Mouse (Mus musculus): ENCODE measurements at regions not wholly inside any gene's neighbourhood (a gene's known extent, or its start where the extent isn't known, plus 50 kb on each side); places are given as distances from the start of the nearest gene placed in this dataset.

GRCm38 (mm10) chr17:89802148-89802547 is 108.1 kb downstream of the Gm10184 start:
- Histone ChIP-seq H3K9ac (replicated peaks; ENCODE audit: low read depth, low read length) (no peak overlapping the region), H3K4me1 (ENCODE audit: control insufficient read depth, insufficient read depth, low read length) (no peaks in the 10 kb centered on the region), H3K4me2 (ENCODE audit: low read depth, low read length) (no peak overlapping the region), H3K27me3 (ENCODE audit: control insufficient read depth, insufficient read depth, low read length) (no peaks in the 10 kb centered on the region), H3K27ac (ENCODE audit: low read depth, low read length) (no peak overlapping the region), H3K4me3 (ENCODE audit: low read depth, low read length) (no peak overlapping the region), H3K36me3 (ENCODE audit: control insufficient read depth, insufficient read depth, low read length) (no peaks in the 10 kb centered on the region), H3K9me3 (ENCODE audit: control insufficient read depth, low read length) (no peaks in the 10 kb centered on the region)
- WGBS = 88% methylated on average over 1 of the region's 1 CpGs
- no peak for ATAC-seq (ENCODE audit: low read depth)

DNA sequence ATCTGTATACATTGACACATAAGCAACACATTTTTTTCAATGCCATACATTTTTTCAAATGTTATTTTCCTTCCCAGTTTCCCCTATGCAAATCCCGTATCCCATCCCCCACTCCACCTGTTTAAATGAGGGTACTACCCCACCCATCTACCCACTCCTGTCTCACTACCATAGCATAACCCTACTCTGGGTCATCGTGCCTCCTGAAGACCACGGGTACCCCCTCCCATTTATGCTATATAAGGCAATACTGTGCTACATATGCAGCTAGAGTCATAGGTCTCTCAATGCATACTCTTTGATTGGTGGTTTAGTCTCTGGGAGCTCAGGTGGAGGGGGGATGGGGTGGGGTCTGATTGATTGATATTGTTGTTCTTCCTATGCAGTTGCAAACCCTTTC is 132.7 kb downstream of the Gm10184 start:
- ATAC-seq (ENCODE audit: low read depth) = no peak

GRCm38 (mm10) chr17:89766229-89766875 is 143.9 kb downstream of the Gm10184 start:
- Histone ChIP-seq H3K4me1 (ENCODE audit: control insufficient read depth, insufficient read depth, low read length) (no peaks in the 10 kb centered on the region), H3K4me2 (ENCODE audit: low read depth, low read length) (no peak overlapping the region), H3K9me3 (ENCODE audit: control insufficient read depth, low read length) (no peaks in the 10 kb centered on the region), H3K27ac (ENCODE audit: low read depth, low read length) (no peak overlapping the region), H3K27me3 (ENCODE audit: control insufficient read depth, insufficient read depth, low read length) (no peaks in the 10 kb centered on the region), H3K9ac (replicated peaks; ENCODE audit: low read depth, low read length) (no peak overlapping the region), H3K36me3 (ENCODE audit: control insufficient read depth, insufficient read depth, low read length) (no peaks in the 10 kb centered on the region), H3K4me3 (ENCODE audit: low read depth, low read length) (no peak overlapping the region)
- WGBS = 82% methylated on average over 1 of the region's 1 CpGs
- no peak for ATAC-seq (ENCODE audit: low read depth)

More for the DNA sequence above, 132.7 kb downstream of the Gm10184 start:
- WGBS = 92% methylated on average over 3 of the region's 3 CpGs
- no peaks in the 10 kb centered on the region for H3K4me1 ChIP-seq (ENCODE audit: control insufficient read depth, insufficient read depth, low read length)
- no peak overlapping the region for H3K4me3 ChIP-seq (ENCODE audit: low read depth, low read length)
- no peaks in the 10 kb centered on the region for H3K36me3 ChIP-seq (ENCODE audit: control insufficient read depth, insufficient read depth, low read length)
- no peaks in the 10 kb centered on the region for H3K27me3 ChIP-seq (ENCODE audit: control insufficient read depth, insufficient read depth, low read length)
- H3K9ac ChIP-seq (replicated peaks; ENCODE audit: low read depth, low read length) = no peak overlapping the region
- H3K4me2 ChIP-seq (ENCODE audit: low read depth, low read length) = no peak overlapping the region
- H3K27ac ChIP-seq (ENCODE audit: low read depth, low read length) = no peak overlapping the region
- H3K9me3 ChIP-seq (ENCODE audit: control insufficient read depth, low read length) = no peaks in the 10 kb centered on the region

- Histone ChIP-seq H3K4me2 (ENCODE audit: low read depth, low read length) (no peak overlapping the region), H3K4me3 (ENCODE audit: low read depth, low read length) (no peak overlapping the region), H3K27ac (ENCODE audit: low read depth, low read length) (no peak overlapping the region), H3K9me3 (ENCODE audit: control insufficient read depth, low read length) (no peaks in the 10 kb centered on the region), H3K27me3 (ENCODE audit: control insufficient read depth, insufficient read depth, low read length) (no peaks in the 10 kb centered on the region), H3K4me1 (ENCODE audit: control insufficient read depth, insufficient read depth, low read length) (no peaks in the 10 kb centered on the region), H3K9ac (replicated peaks; ENCODE audit: low read depth, low read length) (no peak overlapping the region), H3K36me3 (ENCODE audit: control insufficient read depth, insufficient read depth, low read length) (no peaks in the 10 kb centered on the region)
- WGBS = 90% methylated on average over 1 of the region's 1 CpGs
- ATAC-seq (ENCODE audit: low read depth) = no peak
Measured at GRCm38 (mm10) chr17:89737418-89737817, 172.8 kb downstream of the Gm10184 start.

- Histone ChIP-seq H3K9me3 (ENCODE audit: control insufficient read depth, low read length) (no peaks in the 10 kb centered on the region), H3K27me3 (ENCODE audit: control insufficient read depth, insufficient read depth, low read length) (no peaks in the 10 kb centered on the region), H3K9ac (replicated peaks; ENCODE audit: low read depth, low read length) (no peak overlapping the region), H3K27ac (ENCODE audit: low read depth, low read length) (no peak overlapping the region), H3K4me2 (ENCODE audit: low read depth, low read length) (no peak overlapping the region), H3K36me3 (ENCODE audit: control insufficient read depth, insufficient read depth, low read length) (no peaks in the 10 kb centered on the region), H3K4me1 (ENCODE audit: control insufficient read depth, insufficient read depth, low read length) (no peaks in the 10 kb centered on the region), H3K4me3 (ENCODE audit: low read depth, low read length) (no peak overlapping the region)
- ATAC-seq (ENCODE audit: low read depth) = no peak
- 72% methylated on average over 3 of the region's 3 CpGs for WGBS
Measured at GRCm38 (mm10) chr17:89725534-89725933, 184.7 kb downstream of the Gm10184 start.

DNA sequence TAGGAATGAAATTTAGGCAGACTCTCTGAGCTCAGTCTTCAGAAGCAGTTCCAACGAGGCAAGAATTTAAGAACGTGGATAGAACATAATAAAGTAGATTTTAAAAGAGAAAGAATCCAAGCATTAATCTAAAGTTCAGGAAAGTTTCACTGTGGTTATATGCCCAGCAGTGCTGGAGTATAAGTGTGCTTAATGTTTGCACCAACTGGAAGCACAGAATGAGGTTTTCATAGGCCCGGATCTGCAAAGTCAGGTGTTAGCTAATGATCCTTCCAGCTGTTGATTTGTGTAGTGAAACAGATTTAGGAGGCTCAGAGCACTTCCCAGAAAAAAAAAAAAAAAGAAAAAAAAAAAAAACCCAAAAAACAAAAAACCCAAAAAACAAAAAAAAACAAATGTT is 228.5 kb downstream of the Gm10184 start:
- Histone ChIP-seq H3K4me1 (ENCODE audit: control insufficient read depth, insufficient read depth, low read length) (no peaks in the 10 kb centered on the region), H3K4me2 (ENCODE audit: low read depth, low read length) (no peak overlapping the region), H3K36me3 (ENCODE audit: control insufficient read depth, insufficient read depth, low read length) (no peaks in the 10 kb centered on the region), H3K9ac (replicated peaks; ENCODE audit: low read depth, low read length) (no peak overlapping the region), H3K9me3 (ENCODE audit: control insufficient read depth, low read length) (no peaks in the 10 kb centered on the region), H3K27me3 (ENCODE audit: control insufficient read depth, insufficient read depth, low read length) (no peaks in the 10 kb centered on the region), H3K27ac (ENCODE audit: low read depth, low read length) (no peak overlapping the region), H3K4me3 (ENCODE audit: low read depth, low read length) (no peak overlapping the region)
- no peak for ATAC-seq (ENCODE audit: low read depth)
- 71% methylated on average over 3 of the region's 3 CpGs for WGBS

GRCm38 (mm10) chr17:89658326-89658725 is 251.9 kb downstream of the Gm10184 start:
- Histone ChIP-seq H3K36me3 (ENCODE audit: control insufficient read depth, insufficient read depth, low read length) (no peaks in the 10 kb centered on the region), H3K27ac (ENCODE audit: low read depth, low read length) (no peak overlapping the region), H3K9me3 (ENCODE audit: control insufficient read depth, low read length) (no peaks in the 10 kb centered on the region), H3K4me1 (ENCODE audit: control insufficient read depth, insufficient read depth, low read length) (no peaks in the 10 kb centered on the region), H3K4me2 (ENCODE audit: low read depth, low read length) (no peak overlapping the region), H3K9ac (replicated peaks; ENCODE audit: low read depth, low read length) (no peak overlapping the region), H3K27me3 (ENCODE audit: control insufficient read depth, insufficient read depth, low read length) (no peaks in the 10 kb centered on the region), H3K4me3 (ENCODE audit: low read depth, low read length) (no peak overlapping the region)
- WGBS = 14% methylated on average over 4 of the region's 4 CpGs
- ATAC-seq (ENCODE audit: low read depth) = no peak

DNA sequence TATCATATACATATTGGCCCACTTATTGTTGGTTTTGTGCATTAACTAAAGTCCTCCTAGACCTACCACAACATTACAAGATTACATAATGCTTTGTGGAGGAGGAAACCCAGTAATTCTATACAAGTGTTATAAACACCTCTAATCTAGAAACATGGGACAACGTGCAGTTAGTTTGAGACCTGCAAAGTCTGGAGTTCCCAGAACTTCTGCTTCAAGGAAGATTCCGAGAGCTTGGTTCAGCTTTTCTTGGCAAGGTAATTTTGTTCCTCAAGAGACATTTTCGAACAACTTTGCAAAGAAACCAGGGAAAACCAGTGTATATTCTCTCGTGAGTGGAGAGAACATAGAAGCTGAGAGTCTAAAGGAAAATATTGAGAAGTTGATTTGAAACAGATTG is 254.0 kb downstream of the Gm10184 start:
- ATAC-seq (ENCODE audit: low read depth) = no peak
- no peaks in the 10 kb centered on the region for H3K27me3 ChIP-seq (ENCODE audit: control insufficient read depth, insufficient read depth, low read length)
- H3K4me1 ChIP-seq (ENCODE audit: control insufficient read depth, insufficient read depth, low read length) = no peaks in the 10 kb centered on the region
- H3K4me3 ChIP-seq (ENCODE audit: low read depth, low read length) = no peak overlapping the region
- no peaks in the 10 kb centered on the region for H3K9me3 ChIP-seq (ENCODE audit: control insufficient read depth, low read length)
- no peaks in the 10 kb centered on the region for H3K36me3 ChIP-seq (ENCODE audit: control insufficient read depth, insufficient read depth, low read length)
- 90% methylated on average over 4 of the region's 4 CpGs for WGBS
- no peak overlapping the region for H3K9ac ChIP-seq (replicated peaks; ENCODE audit: low read depth, low read length)
- no peak overlapping the region for H3K4me2 ChIP-seq (ENCODE audit: low read depth, low read length)
- H3K27ac ChIP-seq (ENCODE audit: low read depth, low read length) = no peak overlapping the region

DNA sequence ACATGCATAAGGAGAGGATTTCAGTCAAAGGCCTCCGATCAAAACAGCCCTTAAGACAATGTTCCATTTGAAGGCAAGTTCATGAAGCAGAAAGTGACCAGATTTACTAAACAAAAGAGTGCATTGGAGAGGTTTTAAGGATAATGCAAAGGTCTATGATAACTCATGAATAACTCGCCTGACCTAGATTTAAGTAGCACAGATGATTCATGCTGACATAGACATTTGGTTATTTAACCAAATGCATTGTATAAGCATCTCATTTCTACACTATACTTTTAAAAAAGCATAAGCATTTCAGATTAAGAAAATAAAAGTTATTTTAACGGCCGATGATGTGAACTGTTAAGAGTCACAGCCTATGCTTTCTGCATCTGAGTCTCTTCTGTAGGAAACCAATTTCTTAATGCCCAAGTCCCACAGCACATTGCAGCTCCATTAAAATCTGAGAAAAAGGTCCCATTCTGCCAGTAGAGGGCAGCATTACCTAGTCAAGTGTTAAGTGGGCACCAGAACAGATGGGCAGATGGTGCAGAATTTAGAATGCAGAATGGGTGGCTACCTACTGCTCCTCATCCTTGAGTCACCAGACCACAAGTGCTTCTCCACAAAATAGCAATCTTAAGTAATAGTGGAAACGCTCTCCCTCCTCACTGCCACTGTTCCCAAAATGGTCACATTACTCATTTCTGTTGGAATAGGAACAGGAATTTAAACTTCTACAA is 256.0 kb downstream of the Gm10184 start:
- Histone ChIP-seq H3K27me3 (ENCODE audit: control insufficient read depth, insufficient read depth, low read length) (no peaks in the 10 kb centered on the region), H3K9ac (replicated peaks; ENCODE audit: low read depth, low read length) (no peak overlapping the region), H3K4me3 (ENCODE audit: low read depth, low read length) (no peak overlapping the region), H3K4me2 (ENCODE audit: low read depth, low read length) (no peak overlapping the region), H3K36me3 (ENCODE audit: control insufficient read depth, insufficient read depth, low read length) (no peaks in the 10 kb centered on the region), H3K9me3 (ENCODE audit: control insufficient read depth, low read length) (no peaks in the 10 kb centered on the region), H3K27ac (ENCODE audit: low read depth, low read length) (no peak overlapping the region), H3K4me1 (ENCODE audit: control insufficient read depth, insufficient read depth, low read length) (no peaks in the 10 kb centered on the region)
- WGBS = 70% methylated on average over 5 of the region's 5 CpGs
- ATAC-seq (ENCODE audit: low read depth) = peak; percentile 79
